Mouse (Mus musculus): Measurements from ENCODE around the gene Ubl3. TPM values are rescaled to one million over a fixed set of nuclear protein-coding genes. Genes with fewer than 3 reads are reported as not detected.

The Ubl3 gene
- total and polyA plus RNA-seq, 3 experiments, result 90.5 to 167 (median 163) TPM

- no peak for DNase-seq
Measured at GRCm38 (mm10) chr5:148481745-148482144, 70.8 kb downstream of the Ubl3 start.

- DNase-seq, result no peak
Measured at GRCm38 (mm10) chr5:148474346-148474745, 78.2 kb downstream of the Ubl3 start.

- DNase-seq, result no peak
Measured at GRCm38 (mm10) chr5:148468626-148469441, 83.8 kb downstream of the Ubl3 start.

GRCm38 (mm10) chr5:148466933-148467607 lies 85.5 kb downstream of the Ubl3 start:
- no peak for DNase-seq

GRCm38 (mm10) chr5:148466116-148466515 lies 86.5 kb downstream of the Ubl3 start:
- DNase-seq, result no peak

- DNase-seq, result no peak
Measured at GRCm38 (mm10) chr5:148465091-148465490, 87.5 kb downstream of the Ubl3 start.

- no peak for DNase-seq
Measured at GRCm38 (mm10) chr5:148464489-148464888, 88.1 kb downstream of the Ubl3 start.

GRCm38 (mm10) chr5:148463783-148464294 lies 88.8 kb downstream of the Ubl3 start:
- DNase-seq, result no peak

Other genes starting within 250 kb of the Ubl3 start
- 10 to 100 TPM; 72.9 to 82.5 TPM for gene Slc7a1, start 152.9 kb downstream of the Ubl3 start, total RNA-seq (2021)
- gene Slc7a1, start 152.9 kb downstream of the Ubl3 start, polyA plus RNA-seq (2012; rRNA removed), result 19.1 and 30.8 TPM in 2 replicates